Mouse (Mus musculus) urinary bladder, adult 2 months (tissue): ENCODE data around the gene Il18r1. TPM values are rescaled to one million over a fixed set of nuclear protein-coding genes. Genes with fewer than 3 reads are reported as not detected.

ENCODE experiments used
- DNase-seq: peaks from one replicate; pipeline ENCODE4 v3.0.0; 2022; ENCODE audit warnings: low spot score
- polyA plus RNA-seq: library from polyadenylated mRNA; depleted of rRNA; stranded (reverse); fragments of >200 nt; gene quantifications from 2 replicates; pipeline ENCODE4 v1.2.3, GENCODE M21; 2012; rRNA removed

Il18r1 gene
- polyA plus RNA-seq, 1 experiment = 5.3 TPM

DNA sequence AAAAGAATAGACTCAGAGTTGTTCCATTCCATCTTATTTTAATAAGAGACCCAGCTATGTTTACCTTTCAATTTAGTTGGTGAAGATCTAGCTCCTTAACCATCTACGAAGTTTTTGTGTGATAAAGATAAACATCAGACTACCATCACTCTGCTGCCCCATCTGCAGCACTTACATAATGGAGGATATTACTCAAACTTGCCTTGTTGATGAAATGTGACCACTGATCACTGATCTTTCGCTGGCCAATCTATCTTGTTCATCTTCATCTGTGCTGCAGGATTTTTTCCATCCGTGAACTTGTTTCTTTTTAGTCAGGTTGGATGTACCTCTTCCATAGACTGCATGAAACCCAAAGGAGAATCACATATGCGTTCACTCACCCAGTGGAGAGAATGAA lies 29.2 kb downstream of the Il18r1 start:
- DNase-seq = no peak

GRCm38 (mm10) chr1:40499708-40500107 lies 34.4 kb downstream of the Il18r1 start:
- no peak for DNase-seq

DNA sequence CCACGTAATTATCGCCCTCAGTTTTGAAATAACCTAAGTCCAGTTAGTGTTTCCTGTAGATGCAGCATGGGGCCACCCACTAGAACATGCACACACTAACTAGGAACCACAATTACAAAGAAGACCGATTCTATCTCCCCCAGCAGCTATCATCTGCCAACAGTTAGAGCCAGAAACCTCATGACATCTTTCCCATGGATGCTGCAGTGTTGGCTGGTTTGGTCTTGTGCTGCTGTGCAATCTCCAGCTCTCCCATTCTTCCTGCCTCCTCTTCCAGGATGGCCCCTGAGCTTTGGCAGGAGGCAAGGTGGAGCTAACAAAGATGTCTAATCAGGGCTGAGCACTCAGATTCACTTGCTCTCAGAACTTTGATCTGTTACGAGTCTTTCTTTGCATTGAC lies 35.8 kb downstream of the Il18r1 start:
- DNase-seq = no peak

DNA sequence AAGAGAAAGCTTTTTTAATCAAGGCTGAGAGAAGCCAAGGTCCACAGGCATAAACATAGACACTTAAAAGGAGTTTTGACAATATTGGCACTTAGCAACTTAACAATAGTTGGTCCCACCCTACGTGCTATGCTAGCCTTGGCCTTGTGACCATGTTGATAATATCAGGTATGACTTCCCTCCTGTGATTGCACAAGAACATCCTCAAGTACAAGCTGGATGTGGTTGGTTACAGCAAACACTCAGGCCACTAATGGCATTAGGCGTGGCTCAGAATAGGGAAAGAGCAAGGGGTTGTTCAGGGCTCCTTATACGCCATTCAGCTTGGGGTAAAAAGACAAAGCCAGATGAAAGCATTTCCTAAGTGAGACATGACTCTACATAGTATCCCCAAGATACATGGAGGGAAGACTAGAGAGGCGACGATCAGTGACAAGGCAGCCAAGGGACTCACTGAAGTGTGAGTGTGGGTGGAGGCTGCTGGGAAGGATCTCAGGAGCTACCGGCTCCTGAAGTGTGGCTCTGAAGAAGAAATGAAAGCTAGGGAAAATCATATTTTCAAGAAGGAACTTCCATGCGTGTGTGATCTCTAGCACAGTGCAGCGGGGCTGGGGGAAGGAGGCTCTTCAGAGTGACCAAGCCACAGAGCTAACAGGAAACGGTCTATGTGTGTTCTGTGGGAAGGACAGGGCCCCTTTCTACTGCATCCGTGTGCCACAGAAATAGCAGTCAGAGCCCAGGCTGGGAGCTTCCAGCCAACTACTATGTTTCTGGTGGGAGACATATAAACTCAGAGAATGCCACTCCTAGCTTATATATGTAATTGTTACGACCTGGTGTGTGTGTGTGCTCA lies 36.4 kb downstream of the Il18r1 start:
- no peak for DNase-seq

- DNase-seq = no peak
Observed at GRCm38 (mm10) chr1:40504548-40504947, 39.2 kb downstream of the Il18r1 start.

DNA sequence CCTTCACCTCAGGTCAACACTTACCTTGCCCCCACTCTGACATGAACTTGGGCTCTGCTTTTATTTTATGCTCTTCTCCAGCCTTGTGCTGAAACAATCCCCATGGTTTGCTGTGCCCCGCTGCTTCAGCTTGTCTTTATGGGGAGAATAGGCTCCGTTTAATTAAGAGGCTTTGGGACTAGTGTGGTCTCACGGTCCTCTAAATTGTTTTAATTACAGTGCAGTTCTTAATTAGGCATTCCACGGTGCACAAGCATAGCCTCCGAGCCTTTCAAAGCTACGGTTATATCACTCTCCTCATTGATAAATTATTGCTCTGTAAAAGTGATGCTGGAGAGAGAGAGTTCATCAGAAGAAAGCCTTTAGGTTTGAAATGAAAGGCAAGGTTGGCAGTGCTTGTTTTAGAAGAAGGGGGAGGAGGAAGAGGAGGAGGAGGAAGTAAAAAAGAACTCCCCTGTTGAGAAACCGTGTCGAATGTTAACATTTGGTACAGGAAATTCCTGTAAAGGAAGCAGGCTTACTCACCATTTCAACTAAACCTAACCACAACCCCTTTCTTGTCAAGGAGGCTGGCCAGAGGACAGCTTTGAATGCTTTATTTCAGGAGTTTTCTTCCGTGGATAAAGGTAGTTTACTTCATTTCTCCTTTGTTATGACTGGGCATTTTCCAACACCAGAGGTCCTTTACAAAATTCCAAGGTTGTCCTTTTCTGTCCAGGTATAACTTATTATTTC lies 49.7 kb downstream of the Il18r1 start, which contains the start of gene Il18rap:
Gene Il18rap (plus strand): TSS at position 512 of the 735 bp plus-strand sequence.
- no peak for DNase-seq

GRCm38 (mm10) chr1:40516364-40516763 lies 51.0 kb downstream of the Il18r1 start:
- DNase-seq = no peak

DNA sequence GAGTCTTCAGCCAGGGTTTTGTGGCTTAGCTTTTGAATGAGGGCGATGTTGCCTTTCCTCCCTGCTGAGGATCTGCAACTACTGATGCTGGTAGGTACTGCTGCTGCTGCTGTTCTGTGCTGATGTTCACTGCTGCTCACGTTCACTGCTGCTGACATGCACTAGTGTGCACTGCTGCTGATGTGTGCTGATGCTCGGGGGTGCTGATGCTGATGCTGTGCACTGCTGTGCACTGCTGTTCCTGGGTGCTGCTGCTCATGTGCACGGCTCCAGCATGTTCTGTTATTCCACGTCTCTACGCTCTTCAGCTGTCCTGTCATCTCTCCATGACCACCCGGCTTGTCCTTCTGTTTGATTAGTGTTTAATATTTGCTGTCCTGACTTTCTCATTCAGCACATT lies 57.6 kb downstream of the Il18r1 start:
- DNase-seq = no peak

DNA sequence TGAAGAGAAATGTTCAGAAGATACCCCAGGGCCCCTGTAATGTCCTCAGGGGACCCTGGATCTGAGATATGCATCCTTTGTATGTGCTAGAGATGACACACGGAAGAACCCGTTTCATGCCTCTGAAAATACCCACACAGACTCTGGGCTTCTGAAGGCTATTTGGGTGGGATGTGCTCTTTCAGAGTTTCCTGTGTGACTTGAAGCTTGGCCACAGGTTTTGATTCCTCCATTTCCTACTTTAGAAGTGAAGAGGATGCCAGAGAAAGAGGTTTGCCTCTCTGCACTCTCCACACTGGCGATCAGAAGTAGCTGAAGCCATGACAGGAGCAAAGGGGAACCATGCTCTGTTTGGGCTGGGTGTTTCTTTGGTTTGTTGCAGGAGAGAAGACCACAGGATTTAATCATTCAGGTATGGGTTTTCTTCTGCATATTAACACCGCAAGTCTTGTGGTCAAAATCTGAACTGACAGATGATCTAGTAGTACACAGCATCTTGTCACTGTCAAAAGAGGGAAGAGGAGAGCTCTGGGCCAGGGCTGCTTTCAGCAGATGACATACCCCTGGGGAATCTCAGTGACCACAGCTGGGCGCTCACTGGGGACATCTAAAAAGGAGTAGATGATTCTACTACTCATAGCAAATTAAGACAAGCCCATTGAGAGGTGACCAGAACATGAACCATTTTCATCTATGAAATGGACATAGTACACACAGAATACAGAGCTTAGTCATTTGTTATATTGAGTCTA lies 58.8 kb downstream of the Il18r1 start:
- no peak for DNase-seq

- no peak for DNase-seq
Observed at GRCm38 (mm10) chr1:40529287-40529686, 63.9 kb downstream of the Il18r1 start.

DNA sequence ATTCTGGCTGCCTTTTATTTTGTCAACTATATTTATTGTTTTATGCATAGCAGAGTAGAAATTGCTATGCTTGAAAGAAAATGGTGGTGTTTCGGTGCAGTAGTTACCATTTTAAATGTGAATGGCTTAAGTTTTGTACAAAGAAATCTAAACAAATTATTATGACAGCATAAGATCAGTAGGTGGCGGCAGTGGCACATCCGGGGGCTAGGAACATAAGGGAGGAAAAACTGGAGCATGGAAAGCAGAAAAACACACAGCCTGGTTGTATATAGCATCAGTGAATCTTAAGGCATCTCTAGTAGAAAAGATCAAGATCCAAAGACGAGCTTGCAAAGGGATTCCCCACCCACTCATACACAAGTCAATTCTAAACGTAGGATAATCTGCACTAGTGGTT lies 72.2 kb downstream of the Il18r1 start:
- DNase-seq = no peak

DNA sequence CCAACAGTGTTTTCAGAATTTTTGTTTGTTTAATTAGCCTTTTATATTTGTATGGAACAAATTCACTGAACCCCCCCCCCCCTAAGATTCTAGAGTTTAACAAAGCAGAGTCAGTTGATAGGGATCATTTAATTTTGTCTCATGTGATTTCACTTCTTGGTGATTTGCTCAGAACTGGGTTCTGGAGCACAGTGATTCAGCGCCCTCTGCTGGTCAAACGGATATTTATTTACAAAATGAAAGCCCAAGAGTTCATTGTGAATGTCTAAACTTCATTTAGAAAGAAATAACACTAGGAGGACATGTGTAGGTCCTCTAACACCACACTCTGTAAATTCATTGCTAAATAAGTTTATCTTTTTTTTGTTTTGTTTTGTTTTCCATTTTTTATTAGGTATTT lies 79.3 kb downstream of the Il18r1 start:
- DNase-seq = no peak

DNA sequence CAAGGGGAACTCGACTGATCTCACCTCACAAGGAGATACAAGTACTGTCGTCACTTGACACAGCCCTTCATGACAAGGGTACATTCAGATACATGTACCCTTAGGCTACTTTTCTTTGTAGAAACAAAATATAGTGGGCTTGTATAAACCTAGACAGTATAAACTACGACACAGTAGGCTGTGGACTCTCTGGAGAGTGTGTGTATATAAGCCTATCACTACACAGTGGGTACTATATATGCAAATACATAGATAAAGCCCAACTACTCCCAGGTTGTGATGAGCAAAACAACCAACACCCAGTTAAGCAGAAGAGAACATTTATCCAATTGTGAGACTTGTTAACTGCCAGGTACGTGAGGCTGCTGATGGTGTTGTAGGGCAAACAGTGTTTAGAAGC lies 81.3 kb downstream of the Il18r1 start:
- no peak for DNase-seq

DNA sequence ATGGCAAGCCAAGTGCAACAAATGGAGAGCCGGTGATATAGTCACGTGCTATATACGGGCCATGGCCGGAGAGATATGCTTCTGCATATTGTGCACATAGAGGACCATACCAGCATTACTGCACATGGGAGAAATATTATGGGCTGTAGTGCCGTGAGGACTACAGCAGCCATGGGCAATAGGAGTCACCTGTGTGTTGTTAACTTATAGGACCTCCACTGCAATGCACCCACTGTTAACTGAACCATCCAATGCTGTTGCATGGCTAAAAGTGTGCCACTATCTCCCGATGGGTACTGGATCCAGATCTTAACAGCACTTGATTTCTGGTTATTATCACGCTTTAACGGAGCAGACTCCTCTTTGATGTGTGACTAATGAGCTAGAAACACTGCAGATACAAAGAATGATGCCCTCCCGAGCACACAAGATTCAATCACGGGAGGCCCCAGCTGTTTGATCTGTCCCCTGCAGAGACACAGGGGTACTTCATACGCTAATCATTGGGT lies 81.8 kb downstream of the Il18r1 start:
- DNase-seq = no peak

DNA sequence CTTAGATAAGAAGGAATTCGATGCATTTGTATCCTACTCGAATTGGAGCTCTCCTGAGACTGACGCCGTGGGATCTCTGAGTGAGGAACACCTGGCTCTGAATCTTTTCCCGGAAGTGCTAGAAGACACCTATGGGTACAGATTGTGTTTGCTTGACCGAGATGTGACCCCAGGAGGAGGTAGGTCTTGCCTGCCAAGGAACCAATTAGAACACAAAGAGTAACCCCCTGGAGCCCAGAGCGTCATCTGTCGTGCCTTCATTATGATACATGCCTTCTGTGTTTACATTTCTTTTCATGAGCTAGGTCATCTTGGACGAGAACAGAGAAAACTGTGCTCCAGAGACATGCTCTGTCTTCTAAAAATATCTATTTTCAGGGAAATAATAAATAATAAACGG lies 82.4 kb downstream of the Il18r1 start:
- DNase-seq = no peak

Other genes starting within 250 kb of the Il18r1 start
- 13.1 and 14.3 TPM in 2 replicates for gene Il1r1, start 240.5 kb upstream of the Il18r1 start, polyA plus RNA-seq
- gene Il1rl2, start 140.9 kb upstream of the Il18r1 start, polyA plus RNA-seq = 7.2 and 8.8 TPM in 2 replicates
- gene Il1rl1, start 36.0 kb upstream of the Il18r1 start, polyA plus RNA-seq = 1.6 and 1.8 TPM in 2 replicates
- 0.98 and 1.0 TPM in 2 replicates for gene Il18rap, start 49.8 kb downstream of the Il18r1 start, polyA plus RNA-seq
- gene Slc9a4, start 114.5 kb downstream of the Il18r1 start, polyA plus RNA-seq = 7.7 and 8.3 TPM in 2 replicates
- gene Slc9a2, start 215.0 kb downstream of the Il18r1 start, polyA plus RNA-seq = 5.2 and 7.0 TPM in 2 replicates